Mouse (Mus musculus): Measurements from ENCODE around the gene Tmem87a. TPM values are rescaled to one million over a fixed set of nuclear protein-coding genes. Genes with fewer than 3 reads are reported as not detected.

Tmem87a gene
- polyA plus RNA-seq (2012; rRNA removed): 8.1 and 10.3 TPM in 2 replicates

DNA sequence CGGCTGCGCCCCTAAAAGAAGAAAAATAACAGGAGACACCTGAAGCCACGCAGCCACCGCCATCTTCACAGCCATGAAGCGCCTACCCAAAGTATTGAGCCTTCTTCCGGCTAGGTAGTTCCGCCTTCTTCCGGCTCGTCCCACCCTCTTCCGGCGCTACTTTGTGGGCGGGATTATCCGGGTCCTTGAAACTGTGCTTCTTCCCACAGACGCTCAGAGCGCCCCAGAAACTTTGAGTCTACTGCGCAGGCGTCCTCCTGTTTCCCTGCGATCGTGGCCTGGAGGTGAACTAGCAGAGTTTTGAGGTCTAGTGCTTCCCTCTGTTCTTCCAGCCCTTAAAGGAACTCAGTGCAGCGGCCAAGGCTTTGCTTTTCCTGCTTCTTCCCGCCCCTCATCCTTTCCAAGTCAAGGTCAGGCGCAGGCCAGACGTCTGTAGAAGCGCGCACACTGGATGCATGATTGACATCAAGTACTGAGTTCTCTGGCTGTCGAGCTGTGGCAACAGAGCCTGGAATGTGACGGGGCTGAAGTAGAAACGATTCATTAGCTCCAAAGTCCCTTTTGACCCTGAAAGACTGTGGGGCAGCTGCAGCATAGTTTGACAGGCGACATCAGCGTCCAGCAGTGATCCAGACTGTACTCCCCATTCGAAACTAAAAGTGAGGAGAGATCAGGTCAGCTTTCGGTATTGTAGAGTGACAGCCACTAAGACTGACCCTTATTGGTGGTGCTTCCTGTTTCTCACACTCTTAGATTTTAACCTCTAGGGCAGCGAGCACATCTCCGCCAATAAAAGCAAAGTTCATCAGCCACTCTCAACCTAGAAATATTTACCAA lies at the start of gene Tmem87a:
Gene Tmem87a (minus strand): TSS at position 128 of the 837 bp plus-strand sequence.
- DNase-seq (ENCODE audit: low read depth, low spot score): peak; percentile 95
- WGBS: under 1% methylated on average over 34 of the region's 34 CpGs

DNA sequence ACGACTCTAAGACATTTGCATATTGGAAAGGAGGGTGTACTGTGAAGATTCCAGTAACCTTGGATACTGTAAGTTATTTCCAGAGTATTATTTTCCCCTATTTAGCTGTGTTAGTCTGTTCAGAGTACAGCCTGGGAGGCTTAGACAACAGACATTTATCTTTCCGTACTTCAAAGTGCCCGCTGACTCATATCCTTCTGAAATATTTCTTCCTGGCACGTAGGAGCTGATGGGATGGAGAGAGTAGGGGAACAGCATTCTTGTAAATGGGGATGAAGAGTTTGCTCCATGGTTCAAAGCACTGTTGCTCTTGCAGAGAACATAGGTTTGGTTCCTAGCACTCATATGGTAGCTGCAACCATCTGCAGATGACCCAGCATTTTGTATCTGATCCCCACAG lies 48.7 kb upstream of the Tmem87a start:
- DNase-seq (ENCODE audit: low read depth, low spot score): no peak
- WGBS: 90% methylated on average over 4 of the region's 4 CpGs

DNA sequence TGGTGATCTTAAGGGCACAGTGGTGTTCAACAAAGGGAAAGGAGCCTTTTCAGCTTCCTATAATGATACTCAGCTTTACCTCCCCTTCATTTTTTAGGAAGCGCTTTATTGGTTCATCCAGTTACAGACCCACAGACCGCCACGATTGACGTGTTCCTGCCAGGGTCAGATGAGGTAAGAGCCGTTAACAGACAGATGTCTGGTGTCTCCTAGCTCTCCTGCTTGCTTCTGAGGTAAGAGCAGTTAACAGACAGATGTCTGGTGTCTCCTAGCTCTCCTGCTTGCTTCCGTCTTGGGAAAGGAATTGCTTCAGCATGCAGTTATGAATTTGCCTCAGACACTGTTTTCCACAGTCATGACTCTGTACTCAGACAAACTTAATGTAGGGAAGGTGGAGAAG lies 46.8 kb upstream of the Tmem87a start:
- no peak for DNase-seq (ENCODE audit: low read depth, low spot score)
- 76% methylated on average over 6 of the region's 6 CpGs for WGBS

DNA sequence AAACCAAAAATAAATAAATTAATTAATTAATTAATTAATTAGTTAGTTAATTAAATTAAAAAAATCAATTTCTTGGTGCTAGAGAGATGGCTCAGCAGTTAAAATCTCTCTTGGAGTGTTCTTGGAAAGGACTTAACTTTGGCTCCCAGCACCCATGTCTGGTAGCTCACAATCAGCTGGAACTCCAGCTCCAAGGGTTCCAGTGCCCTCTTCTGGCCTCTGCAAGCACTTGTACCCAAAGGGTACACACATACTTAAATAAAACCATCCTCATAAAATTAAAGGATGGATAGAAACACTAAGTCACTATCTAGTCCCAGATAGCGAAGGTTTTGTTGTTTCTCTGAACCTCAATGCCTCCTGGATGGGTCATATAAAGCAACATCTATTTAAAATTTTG lies 43.4 kb upstream of the Tmem87a start:
- DNase-seq (ENCODE audit: low read depth, low spot score): no peak
- WGBS: 96% methylated on average over 1 of the region's 1 CpGs

DNA sequence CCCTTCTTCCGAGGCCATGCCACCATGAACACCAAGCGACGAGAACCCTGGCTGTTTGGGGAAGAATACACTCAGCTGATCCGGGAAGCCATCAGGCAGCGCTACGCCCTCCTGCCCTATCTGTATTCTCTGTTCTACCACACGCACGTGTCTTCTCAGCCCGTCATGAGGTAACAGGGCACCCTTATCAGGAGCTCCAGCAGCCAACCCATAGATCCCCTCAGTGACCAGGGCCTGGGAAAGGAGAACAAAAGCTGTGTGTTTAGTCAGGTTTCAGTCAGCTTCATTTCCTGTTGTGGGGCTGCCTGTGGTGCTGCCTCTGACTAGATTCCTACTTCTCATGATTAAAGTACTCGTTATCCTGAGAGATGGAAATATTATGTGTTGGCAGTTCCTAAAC lies 42.5 kb upstream of the Tmem87a start:
- no peak for DNase-seq (ENCODE audit: low read depth, low spot score)
- 85% methylated on average over 10 of the region's 10 CpGs for WGBS

DNA sequence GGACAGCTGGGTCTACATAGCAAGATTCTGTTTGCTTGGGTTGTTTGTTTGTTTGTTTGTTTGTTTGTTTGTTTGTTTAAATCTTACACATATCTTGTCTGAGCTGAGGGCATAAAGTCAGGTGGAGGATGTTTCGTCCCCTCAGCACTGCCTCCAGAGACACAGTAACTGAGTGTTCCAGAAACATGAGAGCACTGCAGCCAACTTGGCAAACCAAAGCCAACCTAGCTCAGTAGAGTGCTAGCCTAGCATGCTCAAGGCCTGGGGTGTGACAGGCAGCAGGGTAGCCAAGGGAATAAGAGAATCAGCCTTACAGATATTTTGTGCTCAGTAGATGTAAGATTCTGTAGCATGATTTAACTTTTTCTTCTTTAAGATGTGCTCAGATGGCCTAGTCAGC lies 40.6 kb upstream of the Tmem87a start:
- no peak for DNase-seq (ENCODE audit: low read depth, low spot score)
- WGBS: 97% methylated on average over 1 of the region's 1 CpGs

DNA sequence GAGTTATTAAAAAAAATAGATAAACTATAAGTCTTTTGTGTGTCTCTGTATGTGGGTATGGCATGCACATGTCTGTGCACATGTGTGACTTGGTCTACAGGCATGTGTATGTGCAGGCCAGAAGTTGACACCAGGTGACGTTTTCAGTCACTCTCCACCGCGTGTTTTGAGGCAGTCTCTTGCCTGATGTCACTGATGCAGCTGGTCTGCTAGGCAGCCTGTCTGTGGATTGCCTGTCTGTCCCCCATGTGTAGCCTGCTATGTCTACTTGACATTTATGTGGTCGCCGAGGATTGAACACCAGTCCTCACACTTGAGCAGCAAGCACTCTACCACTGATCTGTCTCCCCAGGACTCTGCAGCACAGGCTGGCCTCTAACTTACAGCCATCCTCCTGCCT lies 20.5 kb upstream of the Tmem87a start:
- WGBS: 78% methylated on average over 5 of the region's 5 CpGs
- DNase-seq (ENCODE audit: low read depth, low spot score): no peak

DNA sequence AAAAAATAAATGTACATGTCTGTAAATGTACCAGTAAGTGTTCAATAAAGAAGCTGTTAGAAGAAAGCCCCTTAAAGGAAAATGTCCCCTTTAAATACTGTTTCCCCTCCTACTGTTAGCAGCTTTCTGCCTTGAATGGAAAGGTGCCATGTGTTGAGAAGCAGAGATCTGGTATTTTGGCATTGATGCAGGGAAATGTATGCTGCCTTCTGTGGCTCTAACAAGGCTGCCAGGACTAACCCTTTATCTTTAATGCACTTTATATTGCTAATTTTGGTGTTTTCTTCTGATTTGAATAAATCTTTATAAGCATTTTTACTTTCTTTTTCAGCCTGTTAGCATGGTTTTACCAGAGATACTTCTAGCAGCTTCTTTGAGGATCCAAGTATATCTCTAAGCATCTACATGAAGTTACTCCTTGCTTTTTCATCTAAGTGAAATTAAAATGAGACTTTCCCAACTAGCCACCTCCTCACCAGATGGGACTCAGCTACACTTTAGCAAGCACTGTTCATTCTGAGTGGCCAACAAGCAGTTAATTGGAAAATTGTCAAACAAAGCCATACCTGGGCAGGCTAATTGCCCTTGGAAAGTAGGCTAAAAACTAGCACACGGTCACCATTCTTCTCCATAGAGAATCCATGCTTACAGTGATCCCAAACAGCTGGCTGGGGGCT lies 11.0 kb upstream of the Tmem87a start:
- no peak for DNase-seq (ENCODE audit: low read depth, low spot score)
- WGBS: 33% methylated on average over 1 of the region's 1 CpGs

DNA sequence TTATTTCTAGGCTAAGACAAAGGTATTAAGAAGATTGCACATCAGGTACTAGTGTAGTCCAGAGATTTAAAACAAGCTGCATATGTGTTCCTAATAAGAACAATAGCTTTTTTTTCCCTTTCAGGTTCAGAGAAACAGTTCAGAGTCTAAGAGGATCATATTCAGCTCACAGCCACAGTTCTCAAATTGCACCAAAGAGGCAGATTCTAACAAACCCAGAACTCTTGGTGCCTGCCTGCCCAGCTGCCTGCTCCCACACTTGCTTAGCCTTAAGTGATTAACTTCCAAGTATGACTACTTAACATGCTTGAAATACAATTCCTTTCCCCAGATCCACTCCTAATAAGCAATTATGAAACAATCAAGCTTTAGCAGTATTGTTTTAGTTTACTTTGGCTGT lies 10.2 kb upstream of the Tmem87a start:
- no peak for DNase-seq (ENCODE audit: low read depth, low spot score)

DNA sequence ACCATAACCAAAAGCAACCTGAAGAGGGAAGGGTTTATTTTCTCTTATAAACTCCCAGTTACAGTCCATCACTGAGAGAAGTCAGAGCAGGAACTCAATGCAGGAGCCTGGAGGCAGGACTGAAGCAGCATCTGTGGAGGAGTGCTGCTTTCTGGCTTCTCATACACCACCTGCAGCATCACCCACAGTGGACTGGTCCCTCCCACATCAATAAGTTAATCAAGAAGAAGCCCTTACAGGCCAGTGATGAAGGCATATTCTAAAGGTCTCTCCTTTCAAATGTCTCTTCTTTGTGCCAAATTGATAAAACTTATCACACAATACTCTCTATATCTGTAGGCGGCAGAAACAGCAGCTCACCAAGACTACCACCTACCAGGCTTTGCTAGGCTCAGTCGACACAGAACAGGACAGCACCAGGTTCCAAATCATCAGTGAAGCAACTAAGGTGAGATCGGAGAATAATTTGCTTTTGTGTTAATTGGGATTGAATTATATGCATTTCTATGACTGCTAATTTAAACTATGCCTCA lies 7.2 kb upstream of the Tmem87a start:
- 97% methylated on average over 3 of the region's 3 CpGs for WGBS
- no peak for DNase-seq (ENCODE audit: low read depth, low spot score)

DNA sequence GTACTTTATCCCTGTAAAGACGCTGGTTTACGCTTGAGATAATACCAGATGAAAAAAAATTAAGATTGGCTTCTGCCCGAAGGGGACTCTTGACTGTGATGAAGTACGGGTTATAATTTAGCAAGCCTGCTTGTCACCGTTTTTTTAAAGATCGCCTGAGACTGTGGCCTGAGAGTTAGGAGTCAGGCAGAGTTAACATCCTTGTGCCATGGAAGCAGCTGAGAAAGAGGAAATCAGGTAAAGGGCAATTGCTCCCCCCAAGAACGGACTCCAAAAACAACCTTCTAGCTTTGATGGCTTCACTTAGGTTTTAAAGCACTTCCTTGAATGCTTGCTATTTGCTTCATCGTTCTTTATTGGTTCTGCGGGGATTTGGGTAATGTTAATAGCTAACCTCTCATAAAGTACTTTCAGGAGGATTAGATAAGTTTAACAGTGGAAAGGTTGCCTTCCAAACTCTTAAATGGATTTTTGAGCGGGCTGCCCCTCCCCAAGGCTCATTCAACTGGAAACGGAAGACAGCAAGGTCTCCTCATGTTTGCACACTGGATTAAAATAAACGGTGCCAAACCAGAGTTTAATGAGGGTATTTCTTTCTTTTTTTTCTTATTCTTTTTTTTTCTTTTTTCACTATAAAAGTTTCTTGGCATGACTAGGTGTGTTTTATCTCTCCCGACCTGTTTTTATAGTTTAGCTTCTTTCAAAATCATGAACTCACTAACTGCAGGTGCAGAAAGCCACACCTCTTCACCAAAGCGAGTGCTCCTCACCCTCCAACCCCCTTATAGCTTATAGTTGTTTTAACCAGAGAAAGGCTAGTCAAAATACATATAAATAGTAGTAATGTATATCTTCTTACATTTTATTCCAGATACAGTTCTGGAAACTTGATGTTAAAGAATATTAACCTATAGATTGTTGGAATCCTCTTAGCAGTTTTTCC lies 1.2 kb upstream of the Tmem87a start:
- WGBS: 3% methylated on average over 14 of the region's 14 CpGs
- peak; percentile 44 for DNase-seq (ENCODE audit: low read depth, low spot score)

DNA sequence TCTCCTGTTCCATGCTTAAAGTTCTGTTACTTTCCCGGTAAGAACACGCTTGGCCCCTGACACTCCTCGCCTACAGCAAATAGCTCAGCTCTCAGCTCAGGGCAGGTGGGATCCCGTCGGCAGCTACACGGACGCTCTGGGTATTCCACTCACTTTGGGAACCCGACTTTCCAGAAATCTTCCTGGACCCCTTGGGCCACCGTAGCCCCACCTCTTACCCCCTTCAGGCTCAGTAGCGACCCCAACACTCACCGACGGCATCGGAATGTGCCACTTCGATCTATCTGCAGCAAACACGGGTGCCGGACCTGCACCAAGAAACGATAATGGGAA lies 294 bp downstream of the Tmem87a start, which contains the start of gene Ganc:
Gene Ganc (plus strand): TSS at position 244 of the 333 bp plus-strand sequence.
- under 1% methylated on average over 17 of the region's 17 CpGs for WGBS
- no peak for DNase-seq (ENCODE audit: low read depth, low spot score)

DNA sequence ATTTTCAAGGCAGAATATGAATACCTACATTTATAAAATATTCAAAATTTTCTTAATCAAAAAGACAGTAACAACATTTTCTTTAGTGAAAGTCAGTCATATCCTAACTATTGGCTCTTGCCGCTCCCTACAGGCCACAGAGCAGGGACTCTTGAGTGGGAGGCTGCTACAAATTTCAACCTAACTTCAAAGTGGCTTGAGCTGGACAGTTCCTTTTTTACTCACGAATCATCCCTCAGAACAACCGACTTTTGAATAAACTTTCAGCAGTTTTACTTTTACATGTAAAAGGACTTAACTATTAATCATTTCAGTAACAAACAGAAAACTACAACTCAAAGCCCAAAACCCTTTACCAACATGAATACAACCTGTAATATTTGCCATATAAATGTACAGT lies 1.1 kb downstream of the Tmem87a start:
- no peak for DNase-seq (ENCODE audit: low read depth, low spot score)
- 10% methylated on average over 3 of the region's 3 CpGs for WGBS

DNA sequence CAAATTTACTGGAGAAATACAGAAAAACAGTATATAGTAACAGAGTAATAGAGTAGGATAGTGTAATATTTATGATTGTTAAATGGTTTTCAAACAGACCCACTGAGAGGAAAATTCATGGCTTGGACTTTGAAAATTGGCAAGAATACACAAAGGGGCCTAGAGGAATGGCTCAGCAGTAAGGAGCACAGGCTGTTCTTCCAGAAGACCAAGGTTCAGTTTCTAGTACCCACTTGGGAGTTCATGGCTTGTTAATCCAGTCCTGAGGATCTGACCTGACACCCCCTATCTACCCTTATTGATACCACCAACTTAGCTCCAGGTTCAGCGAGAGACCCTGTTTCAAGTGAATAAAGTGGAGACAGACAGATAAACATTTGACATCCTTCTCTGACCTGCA lies 6.0 kb downstream of the Tmem87a start:
- no peak for DNase-seq (ENCODE audit: low read depth, low spot score)
- 82% methylated on average over 1 of the region's 1 CpGs for WGBS

DNA sequence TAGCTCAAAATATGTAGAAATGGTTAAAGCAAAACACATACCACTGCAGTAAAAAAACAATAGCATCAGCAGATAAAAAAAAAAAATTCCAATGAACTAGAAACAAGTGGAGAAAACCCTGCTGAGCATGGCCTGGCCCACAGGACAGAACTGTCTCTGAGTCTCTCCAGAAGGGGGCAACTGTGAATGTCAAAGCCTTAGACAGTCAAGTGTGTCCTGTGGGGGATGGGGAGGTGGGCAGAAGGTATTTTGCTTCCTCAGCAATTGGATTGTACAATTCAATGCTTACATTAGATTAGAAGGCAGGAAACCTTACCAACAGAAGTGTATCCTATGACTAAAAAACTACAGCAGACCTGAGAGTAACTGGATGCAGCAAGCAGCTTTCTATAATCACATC lies 11.5 kb downstream of the Tmem87a start:
- DNase-seq (ENCODE audit: low read depth, low spot score): no peak

DNA sequence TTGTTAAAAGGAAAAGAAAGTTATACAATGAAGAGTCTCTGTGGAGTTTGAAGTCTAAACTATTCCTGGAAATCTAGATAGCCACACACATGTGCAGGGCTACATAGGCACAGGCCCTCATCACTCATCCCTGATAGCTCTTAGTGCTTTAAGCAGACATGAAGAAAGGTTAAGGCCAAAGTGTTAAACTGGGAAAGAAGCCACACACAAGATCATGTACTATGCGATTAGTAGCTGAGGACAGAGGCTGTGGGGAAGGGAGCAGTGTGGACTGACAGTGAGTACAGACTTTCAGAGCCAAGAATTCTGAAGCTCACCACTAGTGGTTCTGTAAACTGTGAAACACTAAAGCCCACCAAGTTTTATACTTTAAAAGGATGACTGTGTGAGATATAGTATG lies 13.0 kb downstream of the Tmem87a start:
- WGBS: 94% methylated on average over 1 of the region's 1 CpGs
- DNase-seq (ENCODE audit: low read depth, low spot score): no peak

DNA sequence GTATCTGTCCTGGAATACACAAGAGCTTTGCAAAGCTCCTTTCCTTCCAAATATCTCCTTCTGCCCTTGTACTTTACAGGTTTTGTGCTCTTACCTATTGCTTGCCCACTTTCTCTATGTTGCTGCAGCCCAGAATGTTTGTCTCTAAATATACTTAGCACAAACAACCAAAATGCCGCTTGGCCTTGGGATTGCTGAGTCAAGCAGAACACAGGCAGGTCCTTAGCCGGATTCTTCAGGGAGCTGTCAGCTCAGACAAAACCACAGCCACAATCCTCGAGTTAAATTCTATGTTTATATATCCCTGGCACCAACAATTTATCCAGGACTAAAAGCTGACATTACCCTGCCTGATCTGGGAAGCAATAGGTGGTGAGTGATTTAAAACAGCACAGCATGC lies 14.5 kb downstream of the Tmem87a start:
- no peak for DNase-seq (ENCODE audit: low read depth, low spot score)
- 68% methylated on average over 3 of the region's 3 CpGs for WGBS

DNA sequence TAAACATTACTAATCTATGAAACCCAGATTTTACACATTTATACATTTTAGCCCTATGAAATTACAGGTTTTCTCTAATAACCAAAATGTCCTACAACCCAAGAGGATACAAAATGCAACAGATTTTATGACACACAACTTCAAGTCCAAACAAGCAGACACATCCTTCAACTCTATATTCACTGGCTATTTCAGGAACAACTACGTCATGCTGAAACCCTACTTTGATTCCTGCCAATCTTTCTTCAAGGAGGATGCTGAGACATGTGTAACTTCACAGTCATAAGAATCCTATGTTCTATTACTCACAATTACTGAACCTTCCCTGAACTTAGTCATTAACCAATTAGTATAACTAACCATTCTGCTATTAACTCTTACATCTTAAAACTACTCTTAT lies 16.6 kb downstream of the Tmem87a start:
- no peak for DNase-seq (ENCODE audit: low read depth, low spot score)
- WGBS: 93% methylated on average over 1 of the region's 1 CpGs

DNA sequence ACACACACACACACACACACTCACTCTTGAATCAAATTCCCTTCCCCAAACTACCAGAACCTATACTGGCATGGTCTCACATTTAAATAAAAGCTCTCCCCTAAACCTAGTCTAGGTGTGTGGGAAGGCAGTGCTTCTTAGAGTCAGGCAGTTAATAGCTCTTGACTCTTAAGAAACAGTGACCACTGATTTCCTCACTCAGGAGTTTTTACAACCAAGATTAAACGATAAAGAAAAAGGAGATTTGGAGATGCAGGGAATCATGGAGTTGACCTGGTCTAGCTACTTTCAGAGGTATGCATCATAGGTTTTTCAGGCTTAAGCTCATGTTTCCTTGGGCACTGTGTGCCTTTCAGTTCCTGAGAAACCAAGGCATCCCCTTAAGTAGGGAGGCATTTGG lies 17.6 kb downstream of the Tmem87a start:
- DNase-seq (ENCODE audit: low read depth, low spot score): no peak
- WGBS: 81% methylated on average over 1 of the region's 1 CpGs

DNA sequence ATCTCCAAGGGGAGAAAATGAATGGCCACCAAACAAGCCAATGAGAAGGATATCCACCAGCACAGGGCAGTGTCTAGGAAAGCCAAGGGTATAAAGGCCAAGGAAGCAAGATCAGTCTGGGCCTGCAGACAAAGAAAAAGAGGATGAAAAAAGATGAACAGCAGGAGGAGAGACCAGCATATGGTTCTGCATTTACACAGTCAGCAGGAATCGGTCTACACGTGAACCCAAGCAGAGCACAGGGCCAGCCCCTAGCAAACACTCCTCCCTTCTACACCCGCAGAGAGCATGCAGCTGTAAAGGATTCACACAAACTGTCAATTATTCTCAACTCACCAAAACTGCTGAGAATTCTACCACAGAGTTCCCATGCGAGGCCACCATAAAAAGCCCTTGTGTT lies 30.1 kb downstream of the Tmem87a start:
- 80% methylated on average over 4 of the region's 4 CpGs for WGBS
- DNase-seq (ENCODE audit: low read depth, low spot score): no peak
